Mouse (Mus musculus) lung, postnatal 0 days (tissue): ENCODE measurements around the gene Fhit.

Experiments
- CTCF ChIP-seq: IDR thresholded peaks from 2 replicates; pipeline ENCODE4 v1.5.1; 2016; ENCODE audit warnings: antibody characterized with exemption, mild to moderate bottlenecking
- EP300 ChIP-seq: IDR thresholded peaks from 2 replicates; pipeline ENCODE4 v1.6.1; 2016; ENCODE audit warnings: antibody characterized with exemption, mild to moderate bottlenecking, control low read depth

DNA sequence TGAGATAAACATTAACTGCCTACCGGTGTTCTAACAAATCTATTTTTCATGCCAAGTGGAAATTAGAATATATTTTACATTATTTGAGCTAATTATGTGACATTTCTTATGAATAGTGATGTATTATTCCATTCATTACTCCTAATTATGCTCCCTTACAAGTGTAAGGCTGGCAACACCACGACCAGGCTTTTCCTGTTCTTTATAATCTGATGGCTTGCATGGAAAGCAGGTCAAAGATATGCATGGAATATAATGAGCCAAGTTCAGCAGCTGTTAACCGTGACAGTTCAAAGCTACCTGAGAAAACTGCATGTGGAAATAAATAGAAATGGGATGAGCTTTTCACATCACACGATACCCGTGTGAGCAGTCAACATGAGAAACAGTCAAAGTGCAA lies 746.8 kb downstream of the Fhit start:
- no peak for TF ChIP-seq EP300
- TF ChIP-seq CTCF = no peak
